Mouse (Mus musculus): Measurements from ENCODE around the gene Rwdd2a. TPM values are rescaled to one million over a fixed set of nuclear protein-coding genes. Genes with fewer than 3 reads are reported as not detected.

The Rwdd2a gene
- 2.5 and 3.3 TPM in 2 replicates for polyA plus RNA-seq (2014; fragmentation: Nextera tagmentation; extraction: Ambion mirVana)

GRCm38 (mm10) chr9:86571540-86572135, at the start of gene Rwdd2a, which contains the start of gene Pgm3:
Rwdd2a (plus strand) TSS chr9:86571991.
Pgm3 (minus strand) TSS chr9:86571842.
- peaks cover 8% of the 10 kb centered on the region; the same call in 1 of the 2 replicates for H3K4me1 ChIP-seq (ENCODE audit: control insufficient read depth, insufficient read depth, low read length)
- WGBS, result under 1% methylated on average over 59 of the region's 59 CpGs
- H3K4me2 ChIP-seq (replicated peaks; ENCODE audit: low read depth, low read length), result peak within 1 kb of the TSS; percentile 100
- peak within 1 kb of the TSS; percentile 81 for H3K9ac ChIP-seq (ENCODE audit: low read depth, low read length)
- peak within 1 kb of the TSS; percentile 72 for H3K4me3 ChIP-seq (ENCODE audit: low read length)
- peak; percentile 98 for ATAC-seq (ENCODE audit: low FRiP score, low TSS enrichment)
- peaks cover 23% of the 10 kb centered on the region for H3K36me3 ChIP-seq (ENCODE audit: control insufficient read depth, insufficient read depth, low read length)
- peak within 1 kb of the TSS; percentile 62; the same call in 1 of the 2 replicates for H3K27ac ChIP-seq (ENCODE audit: low read depth, low read length)
- H3K9me3 ChIP-seq (ENCODE audit: control insufficient read depth, low read length), result no peaks in the 10 kb centered on the region
- no peaks in the 10 kb centered on the region for H3K27me3 ChIP-seq (ENCODE audit: control insufficient read depth, insufficient read depth, low read length)

GRCm38 (mm10) chr9:86522335-86522734, 49.5 kb upstream of the Rwdd2a start:
- Histone ChIP-seq H3K4me2 (replicated peaks; ENCODE audit: low read depth, low read length) (no peak overlapping the region), H3K27me3 (ENCODE audit: control insufficient read depth, insufficient read depth, low read length) (no peaks in the 10 kb centered on the region), H3K27ac (ENCODE audit: low read depth, low read length) (no peak overlapping the region), H3K4me3 (ENCODE audit: low read length) (no peak overlapping the region), H3K9ac (ENCODE audit: low read depth, low read length) (no peak overlapping the region), H3K4me1 (ENCODE audit: control insufficient read depth, insufficient read depth, low read length) (no peaks in the 10 kb centered on the region), H3K9me3 (ENCODE audit: control insufficient read depth, low read length) (no peaks in the 10 kb centered on the region), H3K36me3 (ENCODE audit: control insufficient read depth, insufficient read depth, low read length) (peaks cover 21% of the 10 kb centered on the region)
- ATAC-seq (ENCODE audit: low FRiP score, low TSS enrichment), result no peak

GRCm38 (mm10) chr9:86525600-86525999, 46.2 kb upstream of the Rwdd2a start:
- no peaks in the 10 kb centered on the region for H3K4me1 ChIP-seq (ENCODE audit: control insufficient read depth, insufficient read depth, low read length)
- peaks cover 18% of the 10 kb centered on the region for H3K36me3 ChIP-seq (ENCODE audit: control insufficient read depth, insufficient read depth, low read length)
- H3K27ac ChIP-seq (ENCODE audit: low read depth, low read length), result no peak overlapping the region
- no peaks in the 10 kb centered on the region for H3K27me3 ChIP-seq (ENCODE audit: control insufficient read depth, insufficient read depth, low read length)
- H3K9ac ChIP-seq (ENCODE audit: low read depth, low read length), result no peak overlapping the region
- H3K9me3 ChIP-seq (ENCODE audit: control insufficient read depth, low read length), result no peaks in the 10 kb centered on the region
- no peak overlapping the region for H3K4me3 ChIP-seq (ENCODE audit: low read length)
- 61% methylated on average over 2 of the region's 2 CpGs for WGBS
- H3K4me2 ChIP-seq (replicated peaks; ENCODE audit: low read depth, low read length), result no peak overlapping the region
- ATAC-seq (ENCODE audit: low FRiP score, low TSS enrichment), result no peak

- ATAC-seq (ENCODE audit: low FRiP score, low TSS enrichment), result no peak
- no peaks in the 10 kb centered on the region for H3K27me3 ChIP-seq (ENCODE audit: control insufficient read depth, insufficient read depth, low read length)
- 87% methylated on average over 5 of the region's 5 CpGs for WGBS
- no peaks in the 10 kb centered on the region for H3K4me1 ChIP-seq (ENCODE audit: control insufficient read depth, insufficient read depth, low read length)
- H3K9ac ChIP-seq (ENCODE audit: low read depth, low read length), result no peak overlapping the region
- H3K27ac ChIP-seq (ENCODE audit: low read depth, low read length), result no peak overlapping the region
- no peak overlapping the region for H3K4me3 ChIP-seq (ENCODE audit: low read length)
- no peak overlapping the region for H3K4me2 ChIP-seq (replicated peaks; ENCODE audit: low read depth, low read length)
- H3K9me3 ChIP-seq (ENCODE audit: control insufficient read depth, low read length), result no peaks in the 10 kb centered on the region
- H3K36me3 ChIP-seq (ENCODE audit: control insufficient read depth, insufficient read depth, low read length), result peaks cover 23% of the 10 kb centered on the region
Measured at GRCm38 (mm10) chr9:86534071-86534470, 37.7 kb upstream of the Rwdd2a start.

- Histone ChIP-seq H3K36me3 (ENCODE audit: control insufficient read depth, insufficient read depth, low read length) (peaks cover 20% of the 10 kb centered on the region; the same call in 1 of the 2 replicates), H3K9me3 (ENCODE audit: control insufficient read depth, low read length) (no peaks in the 10 kb centered on the region), H3K4me3 (ENCODE audit: low read length) (no peak overlapping the region), H3K4me1 (ENCODE audit: control insufficient read depth, insufficient read depth, low read length) (no peaks in the 10 kb centered on the region), H3K4me2 (replicated peaks; ENCODE audit: low read depth, low read length) (no peak overlapping the region), H3K27ac (ENCODE audit: low read depth, low read length) (no peak overlapping the region), H3K27me3 (ENCODE audit: control insufficient read depth, insufficient read depth, low read length) (no peaks in the 10 kb centered on the region), H3K9ac (ENCODE audit: low read depth, low read length) (no peak overlapping the region)
- no peak for ATAC-seq (ENCODE audit: low FRiP score, low TSS enrichment)
- 96% methylated on average over 3 of the region's 3 CpGs for WGBS
Measured at GRCm38 (mm10) chr9:86543451-86543850, 28.3 kb upstream of the Rwdd2a start.

GRCm38 (mm10) chr9:86544559-86544958, 27.2 kb upstream of the Rwdd2a start:
- 91% methylated on average over 1 of the region's 1 CpGs for WGBS
- Histone ChIP-seq H3K4me3 (ENCODE audit: low read length) (no peak overlapping the region), H3K36me3 (ENCODE audit: control insufficient read depth, insufficient read depth, low read length) (peaks cover 28% of the 10 kb centered on the region; the same call in 1 of the 2 replicates), H3K9ac (ENCODE audit: low read depth, low read length) (no peak overlapping the region), H3K27me3 (ENCODE audit: control insufficient read depth, insufficient read depth, low read length) (no peaks in the 10 kb centered on the region), H3K27ac (ENCODE audit: low read depth, low read length) (no peak overlapping the region), H3K4me2 (replicated peaks; ENCODE audit: low read depth, low read length) (no peak overlapping the region), H3K4me1 (ENCODE audit: control insufficient read depth, insufficient read depth, low read length) (no peaks in the 10 kb centered on the region), H3K9me3 (ENCODE audit: control insufficient read depth, low read length) (no peaks in the 10 kb centered on the region)
- ATAC-seq (ENCODE audit: low FRiP score, low TSS enrichment), result no peak

GRCm38 (mm10) chr9:86549637-86550162, 22.1 kb upstream of the Rwdd2a start:
- no peaks in the 10 kb centered on the region for H3K27me3 ChIP-seq (ENCODE audit: control insufficient read depth, insufficient read depth, low read length)
- no peak overlapping the region for H3K9ac ChIP-seq (ENCODE audit: low read depth, low read length)
- ATAC-seq (ENCODE audit: low FRiP score, low TSS enrichment), result no peak
- no peaks in the 10 kb centered on the region for H3K9me3 ChIP-seq (ENCODE audit: control insufficient read depth, low read length)
- 80% methylated on average over 5 of the region's 5 CpGs for WGBS
- no peak overlapping the region for H3K27ac ChIP-seq (ENCODE audit: low read depth, low read length)
- H3K4me3 ChIP-seq (ENCODE audit: low read length), result no peak overlapping the region
- H3K4me1 ChIP-seq (ENCODE audit: control insufficient read depth, insufficient read depth, low read length), result no peaks in the 10 kb centered on the region
- H3K4me2 ChIP-seq (replicated peaks; ENCODE audit: low read depth, low read length), result no peak overlapping the region
- H3K36me3 ChIP-seq (ENCODE audit: control insufficient read depth, insufficient read depth, low read length), result peaks cover 42% of the 10 kb centered on the region

GRCm38 (mm10) chr9:86550717-86551116, 21.1 kb upstream of the Rwdd2a start:
- H3K4me3 ChIP-seq (ENCODE audit: low read length), result no peak overlapping the region
- H3K27ac ChIP-seq (ENCODE audit: low read depth, low read length), result no peak overlapping the region
- peaks cover 47% of the 10 kb centered on the region for H3K36me3 ChIP-seq (ENCODE audit: control insufficient read depth, insufficient read depth, low read length)
- 89% methylated on average over 3 of the region's 3 CpGs for WGBS
- no peak for ATAC-seq (ENCODE audit: low FRiP score, low TSS enrichment)
- H3K4me2 ChIP-seq (replicated peaks; ENCODE audit: low read depth, low read length), result no peak overlapping the region
- no peaks in the 10 kb centered on the region for H3K9me3 ChIP-seq (ENCODE audit: control insufficient read depth, low read length)
- H3K9ac ChIP-seq (ENCODE audit: low read depth, low read length), result no peak overlapping the region
- H3K4me1 ChIP-seq (ENCODE audit: control insufficient read depth, insufficient read depth, low read length), result no peaks in the 10 kb centered on the region
- no peaks in the 10 kb centered on the region for H3K27me3 ChIP-seq (ENCODE audit: control insufficient read depth, insufficient read depth, low read length)

GRCm38 (mm10) chr9:86553886-86554285, 17.9 kb upstream of the Rwdd2a start:
- H3K9ac ChIP-seq (ENCODE audit: low read depth, low read length), result no peak overlapping the region

More at GRCm38 (mm10) chr9:86553886-86554285, 17.9 kb upstream of the Rwdd2a start:
- Histone ChIP-seq H3K36me3 (ENCODE audit: control insufficient read depth, insufficient read depth, low read length) (peaks cover 65% of the 10 kb centered on the region), H3K27ac (ENCODE audit: low read depth, low read length) (no peak overlapping the region), H3K27me3 (ENCODE audit: control insufficient read depth, insufficient read depth, low read length) (no peaks in the 10 kb centered on the region), H3K4me1 (ENCODE audit: control insufficient read depth, insufficient read depth, low read length) (no peaks in the 10 kb centered on the region), H3K4me2 (replicated peaks; ENCODE audit: low read depth, low read length) (no peak overlapping the region), H3K4me3 (ENCODE audit: low read length) (no peak overlapping the region), H3K9me3 (ENCODE audit: control insufficient read depth, low read length) (no peaks in the 10 kb centered on the region)
- no peak for ATAC-seq (ENCODE audit: low FRiP score, low TSS enrichment)
- WGBS, result 92% methylated on average over 9 of the region's 9 CpGs

Data from kidney, embryonic 14.5 days (tissue).